Mouse (Mus musculus): Measurements from ENCODE around the gene Cyp3a59.
"Not testable (repeated sequence)": the region's sequence is repeated elsewhere in the genome, so short reads cannot be mapped to it uniquely, and the experiment has no call there.

The Cyp3a59 gene

DNA sequence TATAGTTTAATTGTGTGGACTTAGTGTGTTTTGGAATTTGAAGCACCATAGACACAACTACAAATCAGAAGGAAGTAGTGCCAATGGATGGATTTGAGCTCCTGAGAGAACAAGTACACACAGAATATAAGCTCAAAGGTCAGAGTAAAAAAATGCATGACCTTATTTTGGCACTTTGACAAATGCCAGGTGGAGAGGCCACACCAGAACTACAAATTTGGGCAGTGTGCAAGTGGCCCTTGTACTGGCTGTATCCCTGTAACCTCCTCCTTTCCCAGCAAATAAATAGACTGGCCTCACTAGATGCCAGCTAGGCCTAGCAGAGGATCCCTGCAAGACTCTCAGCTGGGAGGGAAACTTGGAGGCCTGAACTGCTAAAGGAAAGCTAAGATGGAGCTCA, at the start of gene Cyp3a59:
Gene Cyp3a59, plus strand, starts transcription at position 313 of the 400 bp plus-strand sequence.
- DNase-seq = not testable (repeated sequence)

DNA sequence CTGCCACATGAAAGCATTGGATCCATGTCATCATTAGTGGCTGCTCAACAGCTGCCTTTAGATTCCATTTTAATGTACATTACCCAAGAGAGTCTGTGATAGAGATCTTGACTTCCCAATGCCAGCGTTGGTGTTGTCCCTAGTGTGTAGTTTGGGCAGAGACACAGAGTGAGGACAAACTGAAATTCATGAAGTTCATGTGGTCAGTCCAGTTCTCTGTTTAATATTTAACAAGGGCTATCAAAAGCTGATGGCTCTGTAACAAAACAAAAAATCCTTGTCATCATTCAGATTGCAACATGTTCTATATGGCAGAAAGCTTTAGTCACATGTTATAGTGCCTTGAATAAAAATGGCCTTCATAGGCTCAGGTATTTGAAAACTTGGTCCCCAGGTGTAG, 9.0 kb upstream of the Cyp3a59 start:
- DNase-seq = no peak

DNA sequence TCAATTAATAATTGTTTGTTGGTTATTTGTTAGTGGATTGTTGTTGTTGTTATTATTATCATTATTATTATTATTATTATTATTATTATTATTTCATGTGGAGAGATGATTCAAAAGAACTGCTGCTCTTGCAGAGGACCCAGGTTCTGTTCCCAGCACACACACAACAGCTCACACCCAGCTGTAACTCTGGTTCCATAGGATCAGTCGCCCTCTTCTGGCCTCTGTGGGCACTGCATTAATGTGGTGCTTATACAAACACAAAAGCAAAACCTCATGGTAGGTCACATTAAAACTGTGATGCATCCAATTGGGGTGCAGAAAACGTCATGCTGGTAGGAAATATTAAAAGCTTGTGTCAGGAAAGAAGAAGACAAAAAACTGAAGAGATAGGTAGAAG, 68.8 kb downstream of the Cyp3a59 start:
- peak; percentile 9 to 19 for DNase-seq

DNA sequence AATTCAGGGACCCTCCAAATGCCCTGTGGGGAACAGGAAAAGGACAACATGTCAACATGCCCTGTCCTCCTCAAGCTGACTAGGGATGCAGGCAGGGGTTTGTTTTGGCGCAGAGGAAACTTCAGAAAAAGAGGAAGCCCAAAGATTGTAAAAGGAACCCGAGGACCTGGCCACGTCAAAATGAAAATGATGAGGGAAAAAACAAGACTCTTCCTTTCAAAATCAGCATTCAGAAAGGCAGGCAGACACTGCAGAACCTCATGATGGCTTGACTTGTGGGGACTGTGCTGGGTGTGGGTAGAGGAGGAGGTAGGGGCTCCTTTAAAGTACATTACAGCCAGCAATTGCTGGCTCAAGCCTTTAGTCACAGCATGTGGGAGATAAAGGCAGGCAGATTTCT, 71.4 kb downstream of the Cyp3a59 start:
- no peak for DNase-seq

DNA sequence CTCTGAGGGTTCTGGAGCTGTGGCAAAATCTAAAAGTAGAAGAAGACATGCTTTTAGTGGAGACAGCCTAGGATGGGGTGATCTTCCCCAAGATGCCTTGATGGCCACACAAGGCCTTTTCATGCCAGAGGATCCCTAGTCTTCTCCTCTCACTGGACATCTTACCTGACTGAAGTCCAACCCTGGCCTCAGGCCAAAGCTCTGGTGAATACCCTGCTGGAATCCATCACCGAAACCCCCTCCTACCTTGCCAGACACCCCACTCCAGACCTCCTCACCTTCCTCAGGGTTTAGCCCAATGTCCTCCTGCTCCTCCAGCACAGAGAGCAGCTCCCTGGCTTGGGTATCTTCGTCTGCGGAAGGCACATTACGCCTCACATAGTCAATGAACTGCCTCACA, 79.3 kb downstream of the Cyp3a59 start:
- not testable (repeated sequence) for DNase-seq

DNA sequence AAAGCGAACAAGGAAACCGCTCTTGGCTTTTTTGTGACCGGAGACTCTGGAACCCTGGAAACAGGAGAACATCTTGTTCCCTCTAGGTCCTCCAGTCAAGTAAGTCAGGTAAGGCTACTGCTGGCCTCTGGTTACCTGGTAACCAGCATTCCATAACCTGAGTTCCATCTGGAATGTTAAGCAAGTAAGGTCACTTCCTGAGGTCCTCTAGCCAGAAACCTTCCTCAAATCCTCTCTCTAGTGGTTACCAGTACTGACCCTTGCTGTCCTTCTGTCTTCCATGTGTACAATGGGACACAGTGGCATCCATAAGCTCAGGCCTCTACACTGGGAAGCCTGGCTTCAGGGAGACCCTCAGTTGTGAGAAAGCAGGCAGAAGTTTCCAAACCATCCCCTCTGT, 81.4 kb downstream of the Cyp3a59 start, which contains the start of gene Gm5565:
Gene Gm5565, minus strand, starts transcription at position 101 of the 400 bp plus-strand sequence.
- not testable (repeated sequence) for DNase-seq

All from cerebellum, postnatal 10 days (tissue).